In the genomic region with DNA sequence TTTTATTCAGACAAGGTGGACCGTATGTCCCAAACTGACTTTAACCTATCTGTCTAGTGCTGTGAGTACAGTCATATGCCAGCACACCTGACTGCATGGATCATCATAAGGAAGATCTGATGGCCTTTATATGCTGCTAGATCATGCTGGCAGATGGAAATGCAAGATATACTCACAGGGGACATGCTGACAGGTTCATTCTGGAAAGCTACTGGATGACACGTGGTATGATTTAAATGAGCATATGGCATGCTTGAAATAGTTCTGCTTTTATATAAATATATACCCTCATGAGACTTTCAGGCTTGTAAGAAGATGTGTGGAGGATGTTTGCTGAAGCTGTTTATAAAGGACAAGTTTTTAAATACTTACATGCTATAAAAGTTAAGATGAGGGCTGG, we compare ENCODE assay signal across 21 mouse cellular contexts.
DNase-seq lines count a peak whose midpoint lies in the region; ATAC-seq lines count a peak whose summit lies in the region.
"Had no signal": no experiment of that assay in that cellular context is flagged by ENCODE, and none has a peak within 500 bp of the region (broad histone marks: within the 10 kb centered on the region; RNA-seq: fewer than 3 reads in every experiment).

No protein-coding gene starts in this region.

- peak; percentile 83 for ATAC-seq in frontal cortex, adult (ENCODE audit: low TSS enrichment)
- ATAC-seq: intestine, postnatal 0 days; midbrain, embryonic 13.5 days; Patski had no signal

- no peak for DNase-seq in frontal cortex, postnatal 14 days (ENCODE audit: low spot score in 2 of 2)
- DNase-seq in right cerebral cortex, adult 2 months (ENCODE audit: low spot score in 2 of 2), result peak; percentile 18 to 47
- DNase-seq in right cerebral cortex, postnatal 25 days, result no peak
- peak; percentile 46 to 65 for DNase-seq in left cerebral cortex, adult 9 months (ENCODE audit: low spot score in 2 of 2)
- DNase-seq in cerebellum, adult 18-20 months, result no peak
- no peak for DNase-seq in natural killer cell, adult 2 months (ENCODE audit: low spot score in 2 of 2)
- DNase-seq: adrenal gland, postnatal 36 days; B cell, adult 2 months; cerebellum, adult 11-12 months; cerebellum, postnatal 14 days; gastrocnemius, postnatal 14 days; heart, adult 11 months; heart, postnatal 10 days; kidney, postnatal 36 days; lung, embryonic 14.5 days; retina, postnatal 1 day; spleen, adult 18-20 months had no signal

Comparison
In these comparisons a context has a peak if more than half of its experiments do, and no peak if none do; other contexts are left out.
1. DNase-seq: peak in right cerebral cortex, adult 2 months (2 of 2) and left cerebral cortex, adult 9 months (2 of 2); none in frontal cortex, postnatal 14 days (0 of 2), right cerebral cortex, postnatal 25 days (single experiment), cerebellum, adult 18-20 months (0 of 2) and natural killer cell, adult 2 months (0 of 2).